7 mouse cellular contexts compared by ENCODE assay signal in the genomic region with DNA sequence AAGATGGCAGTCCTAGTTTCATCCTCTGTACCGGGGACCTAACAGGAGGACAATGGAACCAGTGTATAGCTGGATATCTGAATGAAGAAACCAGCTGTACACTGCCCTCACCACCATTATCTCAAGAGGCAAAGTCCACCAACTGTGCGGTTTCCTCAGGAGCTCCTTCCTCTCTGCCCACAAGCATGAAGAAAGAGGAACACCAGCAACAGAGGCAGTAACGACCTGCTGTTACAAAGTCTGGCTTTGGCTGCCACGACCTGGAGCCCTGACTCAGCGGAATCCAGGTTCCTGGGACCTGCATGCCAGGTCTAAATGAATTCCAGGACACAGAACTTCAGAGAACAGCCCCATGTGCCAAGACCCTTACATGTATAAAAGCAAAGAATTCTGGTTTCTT. TPM values are rescaled to one million over a fixed set of nuclear protein-coding genes. Genes with fewer than 3 reads are reported as not detected.
DNase-seq lines count a peak whose midpoint lies in the region; ATAC-seq and TF ChIP-seq lines count a peak whose summit lies in the region.

No protein-coding gene starts in this region.

- no peak for TF ChIP-seq POLR2A in ES-Bruce4 (IDR thresholded peaks at IDR 0.05; ENCODE audit: insufficient read depth, low read length)

- H3K4me2 ChIP-seq in heart, embryonic 16.5 days (ENCODE audit: low read depth, low read length) = peak overlapping the region; percentile 81
- H3K4me2 ChIP-seq in midbrain, embryonic 16.5 days (ENCODE audit: low read length) = peak overlapping the region; percentile 95

- TF ChIP-seq CTCF in ES-Bruce4 (IDR thresholded peaks at IDR 0.05; ENCODE audit: low read depth, low read length) = no peak

- peaks cover 8% of the 10 kb centered on the region for H3K36me3 ChIP-seq in ES-Bruce4 (ENCODE audit: control insufficient read depth, insufficient read depth, low read length, poor library complexity, severe bottlenecking)
- H3K36me3 ChIP-seq in heart, embryonic 16.5 days (ENCODE audit: control insufficient read depth, insufficient read depth) = peaks cover under 1% of the 10 kb centered on the region
- peaks cover 45% of the 10 kb centered on the region for H3K36me3 ChIP-seq in limb, embryonic 10.5 days
- H3K36me3 ChIP-seq in midbrain, embryonic 16.5 days (ENCODE audit: control insufficient read depth, insufficient read depth, low read length) = peaks cover under 1% of the 10 kb centered on the region; the same call in 1 of the 2 replicates

- H3K4me3 ChIP-seq in ES-Bruce4 (ENCODE audit: low read depth, low read length) = peak overlapping the region; percentile 36
- H3K4me3 ChIP-seq in heart, embryonic 16.5 days (ENCODE audit: low read length) = peak overlapping the region; percentile 84
- H3K4me3 ChIP-seq in limb, embryonic 10.5 days = peak overlapping the region; percentile 83
- no peak overlapping the region for H3K4me3 ChIP-seq in midbrain, embryonic 16.5 days (ENCODE audit: low read depth, low read length)

- H3K27ac ChIP-seq in ES-Bruce4 (ENCODE audit: insufficient read depth, low read length) = 0 out of 2 replicates have a peak overlapping the region, but pooled peaks have one; percentile 1
- peak overlapping the region; percentile 0; the same call in 1 of the 2 replicates for H3K27ac ChIP-seq in heart, embryonic 16.5 days (ENCODE audit: low read length)
- H3K27ac ChIP-seq in limb, embryonic 10.5 days = peak overlapping the region; percentile 63
- H3K27ac ChIP-seq in midbrain, embryonic 16.5 days (ENCODE audit: low read length) = no peak overlapping the region

- no peak for TF ChIP-seq EP300 in ES-Bruce4 (IDR thresholded peaks at IDR 0.05; ENCODE audit: insufficient read depth, low read depth, low read length)

- DNase-seq in A20 (ENCODE audit: low read depth, low spot score) = peak; percentile 62
- DNase-seq in limb, embryonic 10.5 days (ENCODE audit: low spot score) = no peak
- DNase-seq in adipocyte (ENCODE audit: low spot score) = no peak
- no peak for DNase-seq in cerebellum, postnatal 4 days (ENCODE audit: low spot score in 2 of 2)

- H3K27me3 ChIP-seq in ES-Bruce4 (ENCODE audit: control insufficient read depth, insufficient read depth, low read length, poor library complexity, severe bottlenecking) = no peaks in the 10 kb centered on the region
- H3K27me3 ChIP-seq in heart, embryonic 16.5 days (ENCODE audit: control insufficient read depth, insufficient read depth, low read length) = no peaks in the 10 kb centered on the region
- no peaks in the 10 kb centered on the region for H3K27me3 ChIP-seq in limb, embryonic 10.5 days (ENCODE audit: low read depth, poor library complexity, severe bottlenecking)
- no peaks in the 10 kb centered on the region for H3K27me3 ChIP-seq in midbrain, embryonic 16.5 days (ENCODE audit: control insufficient read depth, insufficient read depth, low read depth, low read length)

- ATAC-seq in heart, embryonic 16.5 days (replicated peaks; ENCODE audit: extremely low read depth, insufficient read depth, low FRiP score) = no peak
- no peak for ATAC-seq in midbrain, embryonic 16.5 days

- WGBS in heart, embryonic 16.5 days = 28% methylated on average over 5 of the region's 5 CpGs
- WGBS in limb, embryonic 10.5 days = 61% methylated on average over 5 of the region's 5 CpGs
- 45% methylated on average over 5 of the region's 5 CpGs for WGBS in midbrain, embryonic 16.5 days

- H3K9ac ChIP-seq in ES-Bruce4 (ENCODE audit: low read depth, poor library complexity, severe bottlenecking) = peak overlapping the region; percentile 96
- peak overlapping the region; percentile 56 for H3K9ac ChIP-seq in heart, embryonic 16.5 days (ENCODE audit: low read length)
- H3K9ac ChIP-seq in midbrain, embryonic 16.5 days (ENCODE audit: low read depth, low read length) = no peak overlapping the region

- H3K9me3 ChIP-seq in ES-Bruce4 (replicated peaks; ENCODE audit: control insufficient read depth, insufficient read depth, low read length, poor library complexity, severe bottlenecking) = no peaks in the 10 kb centered on the region
- H3K9me3 ChIP-seq in heart, embryonic 16.5 days (replicated peaks; ENCODE audit: control insufficient read depth, low read length) = no peaks in the 10 kb centered on the region
- no peaks in the 10 kb centered on the region for H3K9me3 ChIP-seq in limb, embryonic 10.5 days (replicated peaks)
- no peaks in the 10 kb centered on the region for H3K9me3 ChIP-seq in midbrain, embryonic 16.5 days (replicated peaks; ENCODE audit: control insufficient read depth, low read length, poor library complexity, severe bottlenecking)

- peaks cover 4% of the 10 kb centered on the region for H3K4me1 ChIP-seq in ES-Bruce4 (ENCODE audit: control insufficient read depth, insufficient read depth, low read length)
- H3K4me1 ChIP-seq in heart, embryonic 16.5 days (ENCODE audit: control insufficient read depth, insufficient read depth, low read length) = peaks cover 55% of the 10 kb centered on the region
- peaks cover 67% of the 10 kb centered on the region for H3K4me1 ChIP-seq in limb, embryonic 10.5 days
- peaks cover 29% of the 10 kb centered on the region for H3K4me1 ChIP-seq in midbrain, embryonic 16.5 days (ENCODE audit: control insufficient read depth, insufficient read depth, low read length)

RNA-seq across cellular contexts. Expression of a gene that starts 2.1 kb away (rescaled TPM):
- polyA plus RNA-seq in ES-Bruce4 (2011; ENCODE audit: insufficient read depth, insufficient read length, low read depth, missing spikeins) = 137 and 139 TPM in 2 replicates
- 50.7 and 55.8 TPM in 2 replicates for polyA plus RNA-seq in heart, embryonic 16.5 days (2015; fragmentation: Nextera tagmentation; extraction: Ambion mirVana)
- 92.0 and 94.3 TPM in 2 replicates for polyA plus RNA-seq in limb, embryonic 10.5 days (2016; fragmentation: Nextera tagmentation; extraction: Ambion mirVana)
- polyA plus RNA-seq in midbrain, embryonic 16.5 days (2015; fragmentation: Nextera tagmentation; extraction: Ambion mirVana) = 22.9 and 25.4 TPM in 2 replicates

RNA-seq across cellular contexts. Expression of a gene that starts 21.1 kb away (rescaled TPM):
- 35.5 and 36.9 TPM in 2 replicates for polyA plus RNA-seq in ES-Bruce4 (2011; ENCODE audit: insufficient read depth, insufficient read length, low read depth, missing spikeins)
- polyA plus RNA-seq in heart, embryonic 16.5 days (2015; fragmentation: Nextera tagmentation; extraction: Ambion mirVana) = 20.7 and 22.6 TPM in 2 replicates
- polyA plus RNA-seq in limb, embryonic 10.5 days (2016; fragmentation: Nextera tagmentation; extraction: Ambion mirVana) = 77.0 and 78.3 TPM in 2 replicates
- polyA plus RNA-seq in midbrain, embryonic 16.5 days (2015; fragmentation: Nextera tagmentation; extraction: Ambion mirVana) = 27.7 and 30.5 TPM in 2 replicates

RNA-seq across cellular contexts. Expression of a gene that starts 36.7 kb away (rescaled TPM):
- 44.8 and 52.1 TPM in 2 replicates for polyA plus RNA-seq in ES-Bruce4 (2011; ENCODE audit: insufficient read depth, insufficient read length, low read depth, missing spikeins)
- 140 and 143 TPM in 2 replicates for polyA plus RNA-seq in heart, embryonic 16.5 days (2015; fragmentation: Nextera tagmentation; extraction: Ambion mirVana)
- 91.6 and 91.9 TPM in 2 replicates for polyA plus RNA-seq in limb, embryonic 10.5 days (2016; fragmentation: Nextera tagmentation; extraction: Ambion mirVana)
- polyA plus RNA-seq in midbrain, embryonic 16.5 days (2015; fragmentation: Nextera tagmentation; extraction: Ambion mirVana) = 14.2 and 15.8 TPM in 2 replicates

RNA-seq across cellular contexts. Expression of a gene that starts 38.4 kb away (rescaled TPM):
- 8.1 and 11.4 TPM in 2 replicates for polyA plus RNA-seq in ES-Bruce4 (2011; ENCODE audit: insufficient read depth, insufficient read length, low read depth, missing spikeins)
- 0.51 and 1.1 TPM in 2 replicates for polyA plus RNA-seq in heart, embryonic 16.5 days (2015; fragmentation: Nextera tagmentation; extraction: Ambion mirVana)
- 1.9 and 2.6 TPM in 2 replicates for polyA plus RNA-seq in limb, embryonic 10.5 days (2016; fragmentation: Nextera tagmentation; extraction: Ambion mirVana)
- 5.2 and 5.3 TPM in 2 replicates for polyA plus RNA-seq in midbrain, embryonic 16.5 days (2015; fragmentation: Nextera tagmentation; extraction: Ambion mirVana)

RNA-seq across cellular contexts. Expression of a gene that starts 57.7 kb away (rescaled TPM):
- not detected in 2 replicates for polyA plus RNA-seq in ES-Bruce4 (2011; ENCODE audit: insufficient read depth, insufficient read length, low read depth, missing spikeins)
- polyA plus RNA-seq in heart, embryonic 16.5 days (2015; fragmentation: Nextera tagmentation; extraction: Ambion mirVana) = 9.2 and 14.9 TPM in 2 replicates
- polyA plus RNA-seq in limb, embryonic 10.5 days (2016; fragmentation: Nextera tagmentation; extraction: Ambion mirVana) = 24.9 and 26.2 TPM in 2 replicates
- 34.8 and 43.1 TPM in 2 replicates for polyA plus RNA-seq in midbrain, embryonic 16.5 days (2015; fragmentation: Nextera tagmentation; extraction: Ambion mirVana)
